Mouse (Mus musculus) MEL (cell line): ENCODE measurements at regions not wholly inside any gene's neighbourhood (a gene's known extent, or its start where the extent isn't known, plus 50 kb on each side); places are given as distances from the start of the nearest gene placed in this dataset.

Source experiments
- CTCF ChIP-seq, 3 experiments: IDR thresholded peaks in 2 of 3; conservative IDR thresholded peaks in 1 of 3; 2 replicates each; pipeline ENCODE4 v1.5.1; 2011 to 2012; ENCODE audit warnings: low read length in 3 of 3, low read depth in 2 of 3, mild to moderate bottlenecking in 2 of 3, improper control_type of control experiment in 1 of 3, inconsistent platforms in 1 of 3, mixed read lengths in 1 of 3, moderate library complexity in 1 of 3; ENCODE audit not compliant: control insufficient read depth in 1 of 3, insufficient read depth in 1 of 3, poor library complexity in 1 of 3, severe bottlenecking in 1 of 3
- E2F4 ChIP-seq: IDR thresholded peaks from 2 replicates; pipeline ENCODE4 v1.6.1; 2011; ENCODE audit warnings: low read depth, low read length, improper control_type of control experiment, borderline replicate concordance
- MYC ChIP-seq: IDR thresholded peaks from 2 replicates; pipeline ENCODE4 v1.6.1; 2011; ENCODE audit warnings: low read depth, mild to moderate bottlenecking, low read length, improper control_type of control experiment, moderate library complexity
- POLR2A ChIP-seq, 2 experiments: IDR thresholded peaks; 2 replicates each; pipeline ENCODE4 v1.6.1; 2011 to 2012; ENCODE audit warnings: low read length in 2 of 2, mild to moderate bottlenecking in 2 of 2, control low read depth in 1 of 2, improper control_type of control experiment in 1 of 2, low read depth in 1 of 2, moderate library complexity in 1 of 2; ENCODE audit not compliant: control insufficient read depth in 1 of 2, insufficient read depth in 1 of 2, poor library complexity in 1 of 2
- TCF12 ChIP-seq: IDR thresholded peaks from 2 replicates; pipeline ENCODE4 v1.6.1; 2014; ENCODE audit warnings: low read depth, mild to moderate bottlenecking, inconsistent platforms, low read length, improper control_type of control experiment, moderate library complexity

- no peak for TF ChIP-seq E2F4
- TF ChIP-seq TCF12 = no peak
- no peak for TF ChIP-seq POLR2A (IDR thresholded peaks at IDR 0.05; ENCODE audit: control insufficient read depth in 1 of 2, insufficient read depth in 1 of 2, low read depth in 1 of 2, low read length in 2 of 2, poor library complexity in 1 of 2)
- no peak for TF ChIP-seq CTCF (IDR thresholded peaks at IDR 0.05 in 2 of 3, conservative IDR thresholded peaks at IDR 0.05 in 1 of 3; ENCODE audit: control insufficient read depth in 1 of 3, insufficient read depth in 1 of 3, low read depth in 2 of 3, low read length in 3 of 3, poor library complexity in 1 of 3, severe bottlenecking in 1 of 3)
- TF ChIP-seq MYC = no peak
Measured at GRCm38 (mm10) chr10:98749584-98749947, 164.6 kb upstream of the Atp2b1 start.
